Mouse (Mus musculus): Measurements from ENCODE around the gene BC024063. TPM values are rescaled to one million over a fixed set of nuclear protein-coding genes. Genes with fewer than 3 reads are reported as not detected.
A peak's percentile ranks its signal among the peaks of the same experiment; 100 is the strongest.
"Not testable (repeated sequence)": the region's sequence is repeated elsewhere in the genome, so short reads cannot be mapped to it uniquely, and the experiment has no call there.

Gene BC024063
- polyA plus RNA-seq (2016; fragmentation: Nextera tagmentation; extraction: Ambion mirVana) = 5.2 and 6.9 TPM in 2 replicates

DNA sequence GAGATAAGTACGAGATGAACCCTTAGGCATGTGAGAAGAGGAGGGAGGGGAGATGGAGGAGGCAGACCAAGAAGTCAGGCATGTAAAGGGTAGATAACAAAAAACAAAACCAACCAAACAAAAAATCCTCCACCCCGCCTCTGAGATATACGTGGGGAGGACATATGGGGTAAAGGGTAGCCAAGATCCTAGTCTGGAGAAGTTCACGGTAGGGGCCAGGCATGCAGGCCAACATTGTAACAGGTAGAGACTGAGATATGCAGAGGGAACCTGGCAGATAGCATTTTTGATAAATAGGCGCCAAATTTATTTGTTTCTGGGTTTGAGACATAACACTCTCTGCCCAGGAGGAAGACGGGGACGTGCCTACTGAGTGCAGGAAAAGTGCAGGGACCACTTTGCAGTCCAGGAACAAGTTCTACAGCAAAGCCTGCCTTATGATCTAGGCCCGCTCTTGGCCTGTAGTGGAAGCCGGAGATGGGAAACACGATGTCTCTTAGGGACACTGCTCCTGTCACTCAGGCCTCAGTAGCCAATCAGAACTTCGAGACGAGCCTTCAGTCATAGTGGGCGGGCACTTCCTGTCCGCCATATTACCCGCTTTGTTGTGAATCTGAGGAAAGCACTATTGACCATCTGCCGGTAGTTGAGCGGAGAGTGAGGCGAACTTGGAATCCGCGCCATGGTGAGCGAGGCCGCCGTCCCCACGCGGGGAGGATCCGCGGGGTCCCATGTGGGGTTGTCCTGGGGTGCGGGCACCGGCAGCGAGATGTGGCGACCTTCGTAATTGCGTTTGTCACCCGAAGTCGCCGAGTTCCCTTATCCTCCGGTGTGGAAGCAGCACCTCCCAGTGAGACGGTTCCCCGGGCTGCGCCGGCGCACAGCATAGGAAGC is at the start of gene BC024063:
BC024063 (plus strand) TSS at position 626 of the 894 bp plus-strand sequence.
- not testable (repeated sequence) for H3K4me1 ChIP-seq; H3K27me3 ChIP-seq (ENCODE audit: low read depth, poor library complexity, severe bottlenecking)
- Histone ChIP-seq H3K36me3 (peaks cover 13% of the 10 kb centered on the region), H3K4me3 (peak within 1 kb of the TSS; percentile 56), H3K9me3 (replicated peaks) (peaks cover 27% of the 10 kb centered on the region), H3K27ac (replicated peaks) (peak within 1 kb of the TSS; percentile 82)
- peak; percentile 73 for DNase-seq (ENCODE audit: low spot score)
- WGBS = 20% methylated on average over 42 of the region's 42 CpGs

DNA sequence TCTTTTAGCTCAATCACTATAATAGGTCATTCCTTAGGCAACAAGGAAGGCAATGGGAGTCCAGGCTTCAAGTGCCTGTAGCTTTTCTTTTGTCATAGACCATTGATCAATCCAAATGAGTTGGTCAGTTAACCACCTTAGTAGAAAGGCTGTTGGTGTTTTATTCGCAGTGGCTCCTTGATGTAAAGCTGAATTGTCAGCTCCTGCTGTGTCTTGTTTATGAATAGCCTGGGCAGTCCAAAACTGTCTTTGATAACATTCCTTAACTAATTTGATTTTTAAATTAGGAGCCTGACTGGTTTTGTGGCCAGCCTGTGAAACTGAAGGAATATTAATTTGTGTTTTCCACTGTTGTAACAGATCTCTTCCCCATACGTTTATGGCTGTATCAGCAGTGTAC is 41.0 kb upstream of the BC024063 start:
- 68% methylated on average over 2 of the region's 2 CpGs for WGBS
- Histone ChIP-seq H3K4me3 (no peak overlapping the region), H3K27ac (replicated peaks) (no peak overlapping the region), H3K27me3 (ENCODE audit: low read depth, poor library complexity, severe bottlenecking) (no peaks in the 10 kb centered on the region), H3K4me1 (no peaks in the 10 kb centered on the region), H3K9me3 (replicated peaks) (peaks cover 47% of the 10 kb centered on the region), H3K36me3 (no peaks in the 10 kb centered on the region)
- DNase-seq (ENCODE audit: low spot score) = no peak

DNA sequence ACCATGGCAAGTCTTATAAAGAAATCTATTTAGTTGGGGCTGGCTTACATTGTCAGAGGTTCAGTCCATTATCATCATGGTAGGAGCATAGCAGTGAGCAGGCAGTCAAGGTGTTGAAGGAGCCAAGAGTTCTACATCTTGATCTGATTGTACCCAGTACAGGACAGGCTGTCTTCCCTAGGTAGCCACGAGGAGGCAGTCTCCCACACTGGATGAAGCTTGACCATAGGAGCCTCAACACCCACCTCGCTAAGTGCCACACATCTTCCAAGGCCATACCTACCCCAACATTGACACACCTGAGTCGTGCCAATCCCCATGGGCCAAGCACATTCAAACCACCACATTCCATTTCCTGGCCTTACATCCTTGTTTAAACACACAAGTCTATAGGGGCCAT is 36.5 kb upstream of the BC024063 start:
- Histone ChIP-seq H3K4me1 (peaks cover 6% of the 10 kb centered on the region; the same call in 1 of the 2 replicates), H3K27me3 (ENCODE audit: low read depth, poor library complexity, severe bottlenecking) (no peaks in the 10 kb centered on the region), H3K36me3 (peaks cover 23% of the 10 kb centered on the region), H3K27ac (replicated peaks) (no peak overlapping the region), H3K9me3 (replicated peaks) (peaks cover 57% of the 10 kb centered on the region), H3K4me3 (no peak overlapping the region)
- WGBS = 81% methylated on average over 3 of the region's 3 CpGs
- DNase-seq (ENCODE audit: low spot score) = no peak

DNA sequence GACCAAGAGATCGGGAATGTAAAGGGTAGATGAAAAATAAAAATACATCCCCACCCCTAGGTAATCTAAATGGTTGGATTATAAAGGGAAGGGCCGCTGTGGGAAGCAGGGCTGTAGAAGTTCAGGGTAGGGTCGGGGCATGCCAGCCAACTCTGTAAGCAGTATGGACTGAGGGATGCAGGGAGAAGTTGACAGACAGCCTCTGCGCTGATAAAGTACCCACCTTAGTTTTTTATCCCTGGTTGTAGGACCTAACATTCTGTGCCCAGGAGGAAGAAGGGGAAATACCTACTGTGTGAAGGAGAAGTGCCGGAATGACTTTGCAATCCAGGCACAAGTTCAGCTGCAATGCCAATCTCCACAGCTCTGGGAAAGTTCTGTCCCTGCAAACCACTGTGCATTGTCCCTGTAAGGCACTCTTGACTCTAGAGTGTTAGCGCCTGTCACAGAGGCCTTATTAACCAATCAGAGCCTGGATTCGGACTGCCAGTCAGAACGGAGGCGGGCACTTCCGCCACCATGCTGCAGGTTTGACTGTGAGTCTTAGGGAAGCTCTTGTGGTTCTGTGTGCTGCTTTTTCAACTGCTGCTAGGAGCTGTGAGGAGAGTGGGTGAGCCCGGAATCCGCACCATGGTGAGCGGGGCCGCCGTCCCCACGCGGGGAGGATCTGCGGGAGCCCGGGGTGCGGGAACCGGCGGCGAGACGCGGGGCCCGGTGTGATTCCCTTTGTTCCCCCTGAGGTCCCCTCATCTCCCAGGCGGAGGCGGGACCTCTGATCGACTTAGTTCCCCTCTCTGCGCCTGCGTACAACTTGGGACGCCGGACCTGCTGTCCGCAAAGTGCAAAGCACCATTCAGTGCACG is 35.3 kb upstream of the BC024063 start, which contains the start of gene Zfp873:
Zfp873 (plus strand) TSS at position 527 of the 863 bp plus-strand sequence.
- peaks cover 69% of the 10 kb centered on the region for H3K9me3 ChIP-seq (replicated peaks)
- peak; percentile 92 for DNase-seq (ENCODE audit: low spot score)
- 10% methylated on average over 35 of the region's 35 CpGs for WGBS

DNA sequence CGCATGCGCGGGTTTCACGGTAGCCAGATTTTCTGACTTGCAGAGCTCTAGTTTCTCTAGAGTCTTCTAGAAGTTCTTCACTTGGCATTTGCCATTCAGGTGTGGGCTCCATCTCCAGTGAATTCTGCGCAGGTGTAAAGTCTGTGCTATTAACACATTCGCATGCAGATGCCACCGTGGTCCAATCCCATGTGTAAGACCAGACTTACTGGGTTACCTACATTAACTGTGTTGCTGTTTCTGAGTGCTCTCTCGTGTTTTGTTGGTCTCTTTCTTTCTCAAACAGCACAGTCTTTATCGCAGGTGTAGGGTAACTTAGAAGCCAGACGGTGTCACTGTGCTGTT is 34.7 kb upstream of the BC024063 start:
- WGBS = 32% methylated on average over 10 of the region's 10 CpGs
- H3K4me1 ChIP-seq; H3K27me3 ChIP-seq (ENCODE audit: low read depth, poor library complexity, severe bottlenecking); DNase-seq (ENCODE audit: low spot score): not testable (repeated sequence)
- H3K27ac ChIP-seq (replicated peaks) = peak overlapping the region; percentile 97
- peaks cover 41% of the 10 kb centered on the region for H3K36me3 ChIP-seq
- peaks cover 75% of the 10 kb centered on the region for H3K9me3 ChIP-seq (replicated peaks)
- peak overlapping the region; percentile 68 for H3K4me3 ChIP-seq

More for the DNA sequence above, 35.3 kb upstream of the BC024063 start, which contains the start of gene Zfp873:
- H3K4me1 ChIP-seq = peaks cover 6% of the 10 kb centered on the region; the same call in 1 of the 2 replicates
- peak within 1 kb of the TSS; percentile 68 for H3K4me3 ChIP-seq
- peak within 1 kb of the TSS; percentile 97 for H3K27ac ChIP-seq (replicated peaks)
- peaks cover 35% of the 10 kb centered on the region for H3K36me3 ChIP-seq
- H3K27me3 ChIP-seq (ENCODE audit: low read depth, poor library complexity, severe bottlenecking) = no peaks in the 10 kb centered on the region

DNA sequence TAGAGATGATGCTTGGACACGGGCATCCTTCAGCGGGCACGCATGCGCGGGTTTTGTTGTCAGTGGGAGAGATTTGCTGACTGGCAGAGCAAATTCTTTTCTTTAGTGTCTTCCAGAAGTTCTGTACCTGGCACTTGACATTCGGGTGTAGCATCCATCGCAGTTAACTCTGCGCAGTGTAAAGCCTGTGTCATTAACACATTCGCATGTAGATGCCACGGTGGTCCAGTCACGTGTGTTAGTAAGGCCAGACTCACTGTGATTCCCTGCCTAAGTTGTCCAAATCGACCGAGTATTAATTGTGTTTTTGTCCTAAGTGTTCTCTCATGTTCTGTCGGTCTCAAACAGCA is 444 bp downstream of the BC024063 start:
- not testable (repeated sequence) for DNase-seq (ENCODE audit: low spot score); H3K4me1 ChIP-seq; H3K27me3 ChIP-seq (ENCODE audit: low read depth, poor library complexity, severe bottlenecking)
- Histone ChIP-seq H3K36me3 (peaks cover 13% of the 10 kb centered on the region), H3K27ac (replicated peaks) (peak overlapping the region; percentile 82), H3K9me3 (replicated peaks) (peaks cover 28% of the 10 kb centered on the region), H3K4me3 (peak overlapping the region; percentile 56)
- 26% methylated on average over 14 of the region's 14 CpGs for WGBS

DNA sequence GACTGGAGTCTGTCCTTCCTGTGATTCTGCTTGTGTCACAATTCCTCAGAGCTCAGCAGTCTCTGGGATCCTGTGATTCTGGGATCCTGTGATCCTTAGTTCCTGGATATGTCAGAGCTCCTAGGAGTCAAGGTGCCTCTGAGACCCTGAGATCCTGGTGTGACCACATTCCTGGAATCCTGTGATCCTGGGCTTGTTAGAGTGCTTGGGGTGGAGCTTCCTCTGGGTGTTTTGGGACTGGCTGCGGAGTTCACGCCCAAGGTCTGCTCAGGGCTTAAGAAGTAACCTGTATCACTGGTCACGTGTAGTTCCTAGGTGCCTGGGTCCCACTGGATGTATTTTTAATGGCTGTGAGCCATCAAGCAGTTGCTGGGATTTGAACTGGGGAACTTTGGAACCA is 34.1 kb downstream of the BC024063 start:
- Histone ChIP-seq H3K27ac (replicated peaks) (no peak overlapping the region), H3K36me3 (no peaks in the 10 kb centered on the region), H3K27me3 (ENCODE audit: low read depth, poor library complexity, severe bottlenecking) (no peaks in the 10 kb centered on the region), H3K4me1 (no peaks in the 10 kb centered on the region), H3K9me3 (replicated peaks) (peaks cover 89% of the 10 kb centered on the region), H3K4me3 (no peak overlapping the region)
- no peak for DNase-seq (ENCODE audit: low spot score)
- WGBS = 73% methylated on average over 3 of the region's 3 CpGs

DNA sequence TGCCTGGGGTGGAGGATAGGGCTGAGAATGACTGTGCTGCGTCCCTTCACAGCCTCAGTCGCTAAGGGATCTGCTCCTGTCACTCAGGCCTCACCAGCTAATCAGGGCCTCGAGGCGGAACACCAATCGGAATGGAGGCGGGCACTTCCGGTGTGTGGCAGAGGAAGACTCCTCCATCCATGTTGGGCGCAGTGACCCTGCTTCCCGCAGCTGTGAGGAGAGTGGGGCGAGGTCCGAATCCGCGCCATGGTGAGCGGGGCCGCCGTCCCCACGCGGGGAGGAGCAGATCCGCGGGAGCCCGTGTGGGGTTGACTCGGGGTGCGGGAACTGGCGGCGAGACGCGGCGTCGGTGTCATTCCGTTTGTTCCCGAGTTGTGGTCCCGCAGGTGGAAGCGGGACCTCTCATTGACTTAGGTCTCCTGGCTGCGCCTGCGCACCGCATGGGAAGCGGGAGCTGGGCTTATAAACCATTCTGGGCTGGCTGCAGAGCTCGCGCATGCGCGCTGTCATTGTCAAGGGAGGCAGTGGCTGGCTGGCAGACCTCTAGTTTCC is 44.8 kb downstream of the BC024063 start, which contains the start of gene AU041133:
AU041133 (plus strand) TSS at position 164 of the 552 bp plus-strand sequence.
- Histone ChIP-seq H3K4me3 (peak within 1 kb of the TSS; percentile 76), H3K27ac (replicated peaks) (peak within 1 kb of the TSS; percentile 90), H3K4me1 (peaks cover 10% of the 10 kb centered on the region; the same call in 1 of the 2 replicates), H3K9me3 (replicated peaks) (peaks cover 62% of the 10 kb centered on the region), H3K27me3 (ENCODE audit: low read depth, poor library complexity, severe bottlenecking) (no peaks in the 10 kb centered on the region), H3K36me3 (peaks cover 30% of the 10 kb centered on the region)
- WGBS = 3% methylated on average over 41 of the region's 41 CpGs
- peak; percentile 91 for DNase-seq (ENCODE audit: low spot score)

DNA sequence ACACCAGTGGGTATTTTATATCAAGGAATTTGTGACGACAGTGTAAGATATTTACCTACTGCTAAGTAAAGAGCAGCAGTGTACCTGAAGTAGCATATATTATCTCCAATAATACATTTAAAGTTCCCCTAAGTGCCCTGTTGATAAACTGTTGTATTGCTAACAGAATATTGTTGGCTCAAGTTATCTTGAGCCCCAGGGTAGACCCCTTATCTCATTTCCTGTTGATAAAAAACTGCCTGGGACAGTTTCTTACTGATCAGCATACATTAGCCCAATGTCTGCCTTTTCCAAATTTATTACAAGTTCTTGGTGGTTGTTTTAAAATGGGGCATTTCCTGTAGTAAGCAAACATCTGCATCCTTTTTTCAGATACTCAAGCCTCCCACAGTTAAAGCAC is 62.1 kb downstream of the BC024063 start:
- 95% methylated on average over 1 of the region's 1 CpGs for WGBS
- Histone ChIP-seq H3K4me3 (no peak overlapping the region), H3K9me3 (replicated peaks) (peaks cover 73% of the 10 kb centered on the region), H3K36me3 (peaks cover 74% of the 10 kb centered on the region), H3K27me3 (ENCODE audit: low read depth, poor library complexity, severe bottlenecking) (no peaks in the 10 kb centered on the region), H3K27ac (replicated peaks) (no peak overlapping the region), H3K4me1 (no peaks in the 10 kb centered on the region)
- DNase-seq (ENCODE audit: low spot score) = no peak

DNA sequence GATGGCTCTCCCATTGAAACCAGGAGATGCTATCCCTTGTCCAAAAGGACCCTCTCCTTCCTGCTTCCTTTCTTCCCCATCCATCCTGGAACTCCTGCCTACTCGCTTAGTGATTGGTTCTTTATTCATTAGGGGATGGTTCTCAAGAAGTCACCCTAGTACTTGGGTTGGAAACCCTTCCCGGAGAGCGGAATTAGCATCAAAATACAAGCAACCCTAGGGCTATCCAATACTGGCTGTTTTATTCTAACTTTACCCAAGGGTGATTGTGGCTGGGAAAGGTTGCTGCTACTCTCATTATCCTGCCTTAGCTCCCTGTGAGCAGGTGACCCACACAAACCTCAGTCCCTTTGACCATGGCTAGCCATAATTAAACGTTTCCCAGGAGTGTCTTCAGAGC is 64.4 kb downstream of the BC024063 start:
- DNase-seq (ENCODE audit: low spot score) = no peak
- Histone ChIP-seq H3K9me3 (replicated peaks) (peaks cover 88% of the 10 kb centered on the region), H3K27me3 (ENCODE audit: low read depth, poor library complexity, severe bottlenecking) (no peaks in the 10 kb centered on the region), H3K4me1 (no peaks in the 10 kb centered on the region), H3K36me3 (peaks cover 84% of the 10 kb centered on the region), H3K27ac (replicated peaks) (no peak overlapping the region), H3K4me3 (no peak overlapping the region)
- 77% methylated on average over 4 of the region's 4 CpGs for WGBS
